Mouse (Mus musculus) liver, embryonic 12.5 days (tissue): ENCODE data around the gene Taco1. TPM values are rescaled to one million over a fixed set of nuclear protein-coding genes. Genes with fewer than 3 reads are reported as not detected.
"Not testable (repeated sequence)": the region's sequence is repeated elsewhere in the genome, so short reads cannot be mapped to it uniquely, and the experiment has no call there.

Experiments
- ATAC-seq: fragments of 200-750 bp; cut with Nextera tagmentation; 2 replicates; pipeline ENCODE4 v1.8.0; 2017; ENCODE audit warnings: moderate number of reproducible peaks, mild to moderate bottlenecking, moderate library complexity
- H3K27ac ChIP-seq: fragments of 300-500 bp; sonication (generic); 2 replicates; pipeline ENCODE4 v1.5.1; 2016; ENCODE audit warnings: mild to moderate bottlenecking
- H3K27me3 ChIP-seq: fragments of 300-500 bp; sonication (generic); replicated peaks from 2 replicates; pipeline ENCODE4 v1.6.1; 2016; ENCODE audit warnings: mild to moderate bottlenecking, moderate library complexity
- H3K36me3 ChIP-seq: fragments of 300-500 bp; sonication (generic); 2 replicates; pipeline ENCODE4 v1.6.1; 2016; ENCODE audit warnings: mild to moderate bottlenecking, moderate library complexity
- H3K4me1 ChIP-seq: fragments of 300-500 bp; sonication (generic); 2 replicates; pipeline ENCODE4 v1.6.1; 2016
- H3K4me2 ChIP-seq: fragments of 300-500 bp; sonication (generic); 2 replicates; pipeline ENCODE4 v1.6.1; 2016; ENCODE audit warnings: mild to moderate bottlenecking, moderate library complexity
- H3K4me3 ChIP-seq: fragments of 300-500 bp; sonication (generic); 2 replicates; pipeline ENCODE4 v1.5.1; 2016; ENCODE audit warnings: mild to moderate bottlenecking, moderate library complexity
- H3K9ac ChIP-seq: fragments of 300-500 bp; sonication (generic); 2 replicates; pipeline ENCODE4 v1.6.1; 2016; ENCODE audit warnings: mild to moderate bottlenecking, moderate library complexity
- H3K9me3 ChIP-seq: fragments of 300-500 bp; sonication (generic); replicated peaks from 2 replicates; pipeline ENCODE4 v1.6.1; 2016; ENCODE audit warnings: mild to moderate bottlenecking, moderate library complexity
- WGBS: fragments of 180-500 bp; shearing (Covaris S2); methylation state at CpG from one replicate; pipeline ENCODE4 v1.1.7; 2016; ENCODE audit not compliant: insufficient replicate concordance; 5-methylcytosine and 5-hydroxymethylcytosine counted together
- polyA plus RNA-seq: library from polyadenylated mRNA; unstranded; fragments of >200 nt; fragmentation: Nextera tagmentation; extraction: Ambion mirVana; gene quantifications from 2 replicates; pipeline ENCODE4 v1.2.1, GENCODE M21; 2016

The Taco1 gene
- polyA plus RNA-seq, 1 experiment from 2014 or later = 10.6 TPM

DNA sequence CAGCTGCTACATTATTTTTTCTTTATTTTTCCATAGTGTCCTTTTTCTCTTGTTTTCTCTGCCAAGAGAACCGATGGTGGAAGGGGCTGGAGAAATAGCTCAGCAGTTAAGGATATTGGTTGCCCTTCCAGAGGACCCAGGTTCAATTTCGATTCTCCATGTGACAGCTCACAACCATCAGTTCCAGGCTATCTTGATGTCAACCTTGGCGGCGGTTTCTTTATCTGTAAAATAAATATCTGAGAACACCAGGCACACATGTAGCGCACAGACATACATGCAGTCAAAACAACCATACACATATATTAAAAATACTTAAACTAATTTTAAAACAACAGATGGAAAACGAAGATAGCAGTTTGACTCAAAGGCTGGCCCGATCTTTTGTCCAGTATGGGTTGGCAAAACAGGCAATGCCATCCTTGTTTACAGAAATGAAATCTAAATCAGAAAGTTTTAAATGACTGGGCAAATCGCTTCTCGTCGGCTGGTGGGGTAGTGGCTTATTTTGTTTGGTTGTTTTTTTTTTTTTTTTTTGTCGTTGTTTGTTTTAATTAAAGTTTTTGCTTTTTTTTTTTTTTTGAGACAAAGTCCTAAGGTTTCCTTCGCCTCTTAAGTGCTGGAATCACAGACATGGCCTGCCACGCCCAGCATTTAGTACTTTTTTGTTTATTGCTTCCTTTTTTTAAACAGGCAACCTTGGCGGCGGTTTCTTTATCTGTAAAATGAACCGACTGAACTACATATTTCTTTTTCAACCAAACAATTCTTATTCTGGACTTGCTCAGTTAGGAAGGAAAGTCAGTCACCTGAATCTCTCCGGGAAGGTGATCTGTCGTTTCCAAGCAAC, 563 bp upstream of the Taco1 start:
- 24% methylated on average over 18 of the region's 18 CpGs for WGBS
- H3K9ac ChIP-seq = peak overlapping the region; percentile 87; the same call in 1 of the 2 replicates
- peaks cover 26% of the 10 kb centered on the region for H3K4me1 ChIP-seq
- no peaks in the 10 kb centered on the region for H3K9me3 ChIP-seq
- peak overlapping the region; percentile 79 for H3K4me3 ChIP-seq
- no peaks in the 10 kb centered on the region for H3K27me3 ChIP-seq
- peak overlapping the region; percentile 79 for H3K4me2 ChIP-seq
- H3K27ac ChIP-seq = peak overlapping the region; percentile 80
- H3K36me3 ChIP-seq = peaks cover 6% of the 10 kb centered on the region; the same call in 1 of the 2 replicates
- 0 out of 2 replicates have a peak, but pooled peaks have one; percentile 5 for ATAC-seq

DNA sequence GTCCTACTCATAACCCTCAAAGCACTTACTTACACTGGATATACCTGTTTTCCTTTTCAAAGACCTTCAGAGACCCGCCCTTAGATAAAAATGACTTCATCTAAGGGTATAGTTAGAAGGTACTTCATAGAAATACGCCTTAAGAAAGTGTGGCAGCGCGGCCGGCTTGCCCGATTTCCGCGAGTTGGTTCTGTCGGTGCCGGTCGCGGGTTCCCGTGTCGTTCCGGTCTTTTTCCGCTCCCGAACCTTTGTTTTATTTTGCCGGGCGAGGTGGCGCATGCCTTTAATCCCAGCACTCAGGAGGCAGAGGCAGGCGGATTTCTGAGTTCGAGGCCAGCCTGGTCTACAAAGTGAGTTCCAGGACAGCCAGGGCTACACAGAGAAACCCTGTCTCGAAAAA, 755 bp downstream of the Taco1 start:
- Histone ChIP-seq H3K9ac (peak overlapping the region; percentile 87), H3K4me2 (peak overlapping the region; percentile 79), H3K4me1 (peaks cover 26% of the 10 kb centered on the region), H3K4me3 (peak overlapping the region; percentile 79), H3K27ac (peak overlapping the region; percentile 80), H3K36me3 (peaks cover 17% of the 10 kb centered on the region)
- not testable (repeated sequence) for H3K9me3 ChIP-seq, H3K27me3 ChIP-seq, ATAC-seq
- WGBS = 7% methylated on average over 23 of the region's 23 CpGs

DNA sequence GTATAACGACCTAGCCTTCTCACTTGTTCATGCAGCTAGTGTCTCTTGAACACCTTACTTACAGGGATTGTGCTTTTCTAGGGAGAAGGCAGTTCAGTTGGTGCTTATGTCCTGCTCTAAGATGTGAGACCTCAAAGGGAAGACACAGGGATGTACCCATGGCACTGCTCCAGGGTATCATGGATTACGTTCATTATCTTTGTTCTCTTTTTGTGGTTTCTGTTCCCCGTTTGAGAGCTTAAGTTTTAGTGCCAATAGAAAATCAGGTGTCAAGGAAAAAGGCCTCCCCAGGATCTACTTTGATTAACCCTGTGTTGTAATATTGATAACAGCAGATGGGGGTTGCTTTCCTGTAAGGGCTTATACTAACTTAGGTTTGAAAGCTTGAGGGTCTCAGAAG, 7.9 kb downstream of the Taco1 start:
- no peak overlapping the region for H3K4me2 ChIP-seq
- H3K4me3 ChIP-seq = no peak overlapping the region
- H3K36me3 ChIP-seq = peaks cover 41% of the 10 kb centered on the region
- no peaks in the 10 kb centered on the region for H3K9me3 ChIP-seq
- H3K9ac ChIP-seq = no peak overlapping the region
- H3K27ac ChIP-seq = no peak overlapping the region
- H3K4me1 ChIP-seq = no peaks in the 10 kb centered on the region
- H3K27me3 ChIP-seq = no peaks in the 10 kb centered on the region
- WGBS = 56% methylated on average over 3 of the region's 3 CpGs
- ATAC-seq = no peak

DNA sequence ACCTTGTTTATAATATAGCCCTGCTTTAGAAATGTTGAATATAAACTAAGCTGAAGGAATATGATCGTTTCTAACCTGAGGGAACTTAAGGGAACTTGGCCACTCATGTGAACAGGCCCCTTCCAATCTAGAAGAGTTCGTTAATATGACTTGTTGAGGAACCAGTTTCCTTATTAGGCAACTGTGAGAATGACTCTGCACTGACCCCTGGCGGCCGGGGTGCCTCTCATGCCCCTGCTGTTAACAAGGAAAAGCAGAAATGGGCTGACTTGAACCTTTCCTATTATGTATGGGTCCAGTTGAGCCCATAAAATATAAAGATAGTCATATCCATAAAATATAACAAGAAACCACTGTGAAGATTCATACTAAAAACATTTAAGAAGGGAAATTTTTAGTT, 10.5 kb downstream of the Taco1 start:
- H3K36me3 ChIP-seq = peaks cover 27% of the 10 kb centered on the region
- H3K4me3 ChIP-seq = no peak overlapping the region
- peak; percentile 49; the same call in 1 of the 2 replicates for ATAC-seq
- no peaks in the 10 kb centered on the region for H3K9me3 ChIP-seq
- H3K9ac ChIP-seq = no peak overlapping the region
- WGBS = 2% methylated on average over 4 of the region's 4 CpGs
- no peaks in the 10 kb centered on the region for H3K4me1 ChIP-seq
- H3K27me3 ChIP-seq = 0 out of 2 replicates have a peak, but pooled peaks cover under 1% of the 10 kb centered on the region
- H3K4me2 ChIP-seq = no peak overlapping the region
- no peak overlapping the region for H3K27ac ChIP-seq

DNA sequence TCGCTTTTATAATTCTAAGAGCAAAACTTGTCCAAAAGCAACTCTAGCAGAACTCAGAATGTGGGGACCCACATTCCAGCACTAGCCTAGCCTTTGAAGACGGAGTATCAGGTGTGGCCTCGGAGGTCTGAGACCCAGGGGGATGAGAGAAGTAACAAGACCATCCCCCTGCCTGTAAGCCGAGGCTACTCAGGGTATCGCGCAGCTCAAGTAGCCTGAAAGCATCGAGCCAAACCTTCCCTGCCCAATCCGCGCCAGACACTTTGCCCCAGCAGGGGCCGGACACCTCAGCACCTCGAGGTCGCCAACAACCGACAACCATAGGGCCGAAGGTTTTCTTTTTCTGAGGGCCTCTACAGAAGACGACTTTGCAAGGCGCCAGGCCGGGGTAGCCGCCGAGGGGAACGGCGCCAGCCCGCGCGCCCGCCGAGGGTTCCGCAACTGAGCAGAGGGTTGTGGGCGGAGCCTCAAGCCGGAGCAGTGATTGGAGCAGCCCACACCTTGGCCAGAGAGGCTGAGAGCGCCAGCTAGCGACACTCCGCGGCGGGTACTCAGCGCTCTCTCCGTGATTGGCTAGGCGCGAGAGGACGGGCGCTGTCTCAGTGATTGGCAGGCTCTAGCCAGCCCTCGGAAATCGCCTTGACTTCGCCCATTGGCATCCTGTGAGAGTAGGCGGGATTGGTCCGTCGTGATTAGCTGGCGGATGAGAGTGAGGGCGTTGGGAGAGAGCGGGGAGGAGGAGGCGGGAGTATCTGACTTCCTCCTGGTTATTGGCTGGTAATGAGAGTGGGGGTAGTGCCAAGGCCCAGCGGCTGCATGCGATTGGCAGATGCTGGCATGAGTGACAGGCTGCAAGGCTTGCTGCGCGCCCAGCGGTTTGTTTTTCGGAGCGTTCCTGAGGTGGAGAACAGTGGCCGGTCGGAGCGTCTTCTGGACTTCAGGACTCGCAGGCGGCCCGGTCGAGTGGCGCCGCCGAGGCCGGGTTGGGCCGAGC, 18.1 kb downstream of the Taco1 start, which contains the start of gene Map3k3:
Gene Map3k3 (plus strand): TSS at position 906 of the 994 bp plus-strand sequence.
- H3K4me1 ChIP-seq = peaks cover 28% of the 10 kb centered on the region
- peak within 1 kb of the TSS; percentile 89 for H3K27ac ChIP-seq
- H3K9me3 ChIP-seq = no peaks in the 10 kb centered on the region
- no peaks in the 10 kb centered on the region for H3K36me3 ChIP-seq
- WGBS = under 1% methylated on average over 69 of the region's 69 CpGs
- H3K9ac ChIP-seq = peak within 1 kb of the TSS; percentile 81
- H3K27me3 ChIP-seq = peaks cover 29% of the 10 kb centered on the region
- ATAC-seq = peak; percentile 98
- peak within 1 kb of the TSS; percentile 74 for H3K4me3 ChIP-seq
- H3K4me2 ChIP-seq = peak within 1 kb of the TSS; percentile 99

DNA sequence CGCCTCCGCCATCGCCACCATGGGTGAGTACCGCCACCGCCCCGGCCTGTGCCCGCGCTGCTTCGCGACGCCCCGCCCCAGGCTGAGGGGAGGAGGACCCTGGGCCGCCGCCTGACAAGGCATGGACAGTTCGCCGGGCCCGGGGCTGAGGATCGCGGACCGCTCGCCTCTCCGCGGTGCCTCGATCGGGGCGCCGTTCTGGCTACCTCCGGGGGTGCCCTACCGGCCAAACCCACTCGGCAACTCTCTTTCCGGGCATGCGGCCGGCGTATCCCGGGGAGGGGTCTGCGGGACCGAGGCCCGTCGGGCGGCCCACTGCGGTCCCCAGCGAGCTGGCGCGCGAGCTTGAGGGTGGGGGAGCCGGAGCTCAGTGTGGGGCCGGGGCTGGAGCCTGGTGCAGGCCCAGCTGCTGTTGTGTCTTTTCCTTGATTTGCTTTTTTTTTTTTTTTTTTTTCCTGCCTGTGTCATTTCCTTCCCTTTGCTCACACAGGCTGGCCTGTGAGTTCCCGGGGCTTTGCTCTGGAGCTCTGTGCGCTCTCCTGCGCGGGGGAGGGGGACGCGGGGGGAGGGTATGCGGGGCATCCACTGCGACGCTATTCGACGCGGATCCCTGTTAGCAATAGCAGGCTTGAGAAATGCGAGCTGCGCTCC, 19.2 kb downstream of the Taco1 start:
- Histone ChIP-seq H3K36me3 (no peaks in the 10 kb centered on the region), H3K9me3 (no peaks in the 10 kb centered on the region), H3K27me3 (peaks cover 29% of the 10 kb centered on the region), H3K27ac (peak overlapping the region; percentile 89), H3K4me3 (peak overlapping the region; percentile 74), H3K9ac (peak overlapping the region; percentile 81), H3K4me1 (peaks cover 28% of the 10 kb centered on the region), H3K4me2 (peak overlapping the region; percentile 99)
- ATAC-seq = peak; percentile 57
- WGBS = under 1% methylated on average over 61 of the region's 61 CpGs

DNA sequence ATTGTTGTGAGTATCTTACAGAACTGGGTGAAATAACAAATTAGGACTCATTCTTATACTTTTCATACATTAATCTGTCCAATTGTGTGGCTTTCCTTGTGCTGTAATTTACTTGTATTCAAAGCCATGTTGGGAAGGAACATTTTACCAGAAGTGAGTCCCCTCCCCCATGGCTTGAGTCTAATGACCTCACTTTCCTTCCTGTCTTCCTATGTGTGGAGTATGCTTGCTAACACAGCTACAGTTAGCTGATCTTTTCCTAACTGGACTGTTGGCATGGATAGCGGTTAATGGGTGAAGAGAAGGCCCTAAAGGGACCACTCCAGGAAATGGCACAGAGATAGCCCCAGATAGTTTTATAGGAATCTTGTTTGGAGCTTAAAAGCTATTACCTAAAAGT, 32.4 kb downstream of the Taco1 start:
- Histone ChIP-seq H3K4me3 (no peak overlapping the region), H3K9ac (0 out of 2 replicates have a peak overlapping the region, but pooled peaks have one; percentile 3), H3K36me3 (0 out of 2 replicates have a peak, but pooled peaks cover 7% of the 10 kb centered on the region), H3K9me3 (no peaks in the 10 kb centered on the region), H3K4me1 (no peaks in the 10 kb centered on the region), H3K4me2 (no peak overlapping the region), H3K27ac (no peak overlapping the region), H3K27me3 (no peaks in the 10 kb centered on the region)
- no peak for ATAC-seq
- 46% methylated on average over 1 of the region's 1 CpGs for WGBS

DNA sequence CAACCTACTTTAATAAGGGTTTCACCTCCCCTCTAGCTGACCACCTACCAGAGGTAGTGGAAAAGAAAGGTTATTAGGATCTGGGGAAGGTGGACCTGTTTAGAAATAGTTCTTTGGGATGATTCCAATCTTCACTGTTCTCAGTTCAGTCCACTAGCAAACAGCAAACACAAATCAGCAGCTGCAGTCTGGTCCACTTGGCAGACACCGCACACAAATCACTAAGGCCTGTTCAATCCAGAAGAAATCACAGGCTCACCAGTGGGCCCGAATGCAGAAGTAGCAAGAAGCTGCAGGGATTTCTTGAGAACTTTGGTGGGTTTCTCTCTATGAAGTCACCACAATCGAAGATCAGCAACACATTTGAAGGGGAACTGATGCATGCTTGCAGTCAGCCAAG, 37.0 kb downstream of the Taco1 start:
- 0 out of 2 replicates have a peak, but pooled peaks cover 11% of the 10 kb centered on the region for H3K36me3 ChIP-seq
- WGBS = 65% methylated on average over 3 of the region's 3 CpGs
- no peak overlapping the region for H3K4me2 ChIP-seq
- H3K27me3 ChIP-seq = no peaks in the 10 kb centered on the region
- H3K4me3 ChIP-seq = no peak overlapping the region
- no peak for ATAC-seq
- H3K9ac ChIP-seq = no peak overlapping the region
- H3K27ac ChIP-seq = no peak overlapping the region
- H3K4me1 ChIP-seq = no peaks in the 10 kb centered on the region
- no peaks in the 10 kb centered on the region for H3K9me3 ChIP-seq

DNA sequence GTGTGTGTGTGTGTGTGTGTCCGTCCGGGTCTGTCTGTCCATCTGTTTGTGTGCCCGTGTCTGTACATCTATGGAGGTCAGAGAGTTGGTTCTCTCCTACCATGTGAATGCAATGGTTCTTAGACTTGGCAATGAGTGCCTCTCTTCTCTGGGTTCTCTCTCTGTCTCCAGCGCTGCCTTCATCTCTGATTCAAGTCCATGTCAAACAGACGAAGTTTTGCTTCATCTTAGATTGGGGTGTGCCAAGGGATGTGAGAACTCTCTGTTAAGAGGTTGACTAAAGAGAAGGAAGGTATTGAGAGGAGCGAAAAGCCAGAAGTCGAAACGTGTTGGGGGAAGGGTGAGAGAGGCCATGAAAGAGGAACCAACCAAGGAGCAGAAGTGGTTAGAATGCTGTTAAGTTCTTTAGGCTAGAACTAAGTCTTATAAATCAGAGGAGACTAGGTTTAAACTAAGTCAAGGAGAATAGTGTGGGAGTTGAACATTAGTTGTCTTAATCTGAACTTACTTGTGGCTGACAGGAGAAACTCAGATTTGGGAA, 40.3 kb downstream of the Taco1 start:
- H3K36me3 ChIP-seq = 0 out of 2 replicates have a peak, but pooled peaks cover 11% of the 10 kb centered on the region
- ATAC-seq = no peak
- H3K9ac ChIP-seq = no peak overlapping the region
- no peaks in the 10 kb centered on the region for H3K4me1 ChIP-seq
- H3K9me3 ChIP-seq = no peaks in the 10 kb centered on the region
- H3K27me3 ChIP-seq = no peaks in the 10 kb centered on the region
- H3K4me2 ChIP-seq = no peak overlapping the region
- H3K4me3 ChIP-seq = no peak overlapping the region
- H3K27ac ChIP-seq = no peak overlapping the region
- WGBS = 19% methylated on average over 8 of the region's 8 CpGs

DNA sequence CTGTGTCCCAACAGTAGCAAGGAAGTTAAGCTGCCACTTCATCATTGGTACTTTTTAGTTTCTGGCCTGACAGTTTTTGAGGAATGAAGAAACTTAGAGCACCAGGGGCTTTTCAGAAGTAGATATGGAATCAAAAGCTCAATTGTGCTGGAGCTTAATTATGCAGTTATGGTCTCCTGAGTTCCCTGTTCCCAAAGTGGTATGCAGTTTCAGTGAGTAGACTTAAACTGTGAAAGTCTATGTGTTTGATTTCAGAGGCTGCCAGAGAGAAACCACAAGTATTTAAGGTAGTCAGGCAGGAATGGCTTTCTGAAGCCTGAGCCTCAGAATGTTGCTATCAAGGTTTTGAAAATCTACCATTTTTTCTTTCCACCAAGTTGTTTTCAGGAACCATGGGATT, 45.8 kb downstream of the Taco1 start:
- no peaks in the 10 kb centered on the region for H3K9me3 ChIP-seq
- no peak overlapping the region for H3K4me2 ChIP-seq
- no peaks in the 10 kb centered on the region for H3K27me3 ChIP-seq
- H3K36me3 ChIP-seq = peaks cover 17% of the 10 kb centered on the region
- no peak overlapping the region for H3K27ac ChIP-seq
- ATAC-seq = no peak
- no peak overlapping the region for H3K9ac ChIP-seq
- H3K4me3 ChIP-seq = no peak overlapping the region
- H3K4me1 ChIP-seq = no peaks in the 10 kb centered on the region

DNA sequence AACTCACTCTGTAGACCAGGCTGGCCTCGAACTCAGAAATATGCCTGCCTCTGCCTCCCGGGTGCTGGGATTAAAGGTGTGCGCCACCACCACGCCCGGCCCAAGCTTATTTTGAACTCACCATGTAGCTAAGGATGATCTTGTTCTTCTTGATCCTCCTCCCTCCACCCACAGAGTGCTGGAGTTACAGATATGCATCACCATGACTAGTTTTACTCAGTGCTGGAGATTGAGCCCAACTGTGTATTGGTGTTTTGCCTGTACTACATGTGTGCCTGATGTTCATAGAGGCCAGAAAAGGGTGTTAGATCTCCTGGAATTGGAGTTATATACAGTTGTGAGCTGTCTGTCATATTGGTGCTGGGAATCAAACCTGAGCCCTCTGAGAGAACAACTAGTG, 56.4 kb downstream of the Taco1 start:
- no peak for ATAC-seq
- Histone ChIP-seq H3K4me1 (peaks cover 11% of the 10 kb centered on the region), H3K4me2 (no peak overlapping the region), H3K9ac (no peak overlapping the region), H3K27me3 (no peaks in the 10 kb centered on the region), H3K27ac (peak overlapping the region; percentile 59; the same call in 1 of the 2 replicates), H3K9me3 (no peaks in the 10 kb centered on the region), H3K36me3 (peaks cover 36% of the 10 kb centered on the region), H3K4me3 (no peak overlapping the region)
- WGBS = 53% methylated on average over 5 of the region's 5 CpGs
